Mouse (Mus musculus) urinary bladder, postnatal 25 days (tissue): ENCODE results near the gene Samd4b.

Source experiments
- DNase-seq: peaks from one replicate; pipeline ENCODE4 v3.0.0; 2022; ENCODE audit warnings: low spot score

The Samd4b gene

DNA sequence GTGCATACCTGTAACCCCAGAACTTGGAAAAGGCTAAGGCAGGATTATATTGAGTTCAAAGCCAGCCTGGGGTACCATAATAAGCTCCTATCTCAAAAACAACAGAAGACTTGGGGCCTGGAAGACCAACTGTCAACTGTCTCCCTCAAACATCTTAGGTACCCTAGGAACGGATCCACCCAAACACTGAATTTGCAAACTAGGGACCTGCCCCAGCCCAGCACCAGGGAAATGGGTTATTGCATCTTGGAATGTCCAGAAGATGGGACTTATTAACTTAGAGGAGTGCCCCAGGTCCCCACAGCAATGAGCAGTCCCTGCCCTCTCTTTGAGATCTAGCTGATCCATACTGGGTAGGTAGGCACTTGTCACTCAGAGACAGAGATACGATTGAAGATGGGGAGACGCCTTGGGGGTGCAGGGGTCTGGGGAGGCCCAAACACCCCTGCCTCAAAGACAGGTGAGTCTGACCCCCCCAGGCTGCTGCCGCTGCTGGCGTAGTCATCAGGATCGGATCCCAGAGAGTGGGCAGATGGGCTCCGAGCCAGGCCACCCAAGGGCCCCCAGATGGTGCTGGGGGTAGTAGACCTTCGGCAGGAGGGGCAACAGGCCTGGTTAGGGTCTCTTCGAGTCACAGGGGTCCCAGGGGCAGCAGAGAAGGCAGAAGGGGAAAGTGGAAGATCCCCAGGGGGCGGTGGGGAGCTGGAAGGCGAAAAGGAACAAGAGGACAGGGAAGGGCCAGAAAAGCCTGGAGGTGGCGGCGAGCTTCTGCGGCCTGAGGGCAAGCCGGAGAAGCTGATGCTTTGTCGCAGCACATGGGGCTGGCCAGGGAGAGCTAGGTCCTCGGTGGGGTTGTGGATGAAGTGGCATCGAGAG lies 220.5 kb downstream of the Samd4b start:
- DNase-seq: no peak

DNA sequence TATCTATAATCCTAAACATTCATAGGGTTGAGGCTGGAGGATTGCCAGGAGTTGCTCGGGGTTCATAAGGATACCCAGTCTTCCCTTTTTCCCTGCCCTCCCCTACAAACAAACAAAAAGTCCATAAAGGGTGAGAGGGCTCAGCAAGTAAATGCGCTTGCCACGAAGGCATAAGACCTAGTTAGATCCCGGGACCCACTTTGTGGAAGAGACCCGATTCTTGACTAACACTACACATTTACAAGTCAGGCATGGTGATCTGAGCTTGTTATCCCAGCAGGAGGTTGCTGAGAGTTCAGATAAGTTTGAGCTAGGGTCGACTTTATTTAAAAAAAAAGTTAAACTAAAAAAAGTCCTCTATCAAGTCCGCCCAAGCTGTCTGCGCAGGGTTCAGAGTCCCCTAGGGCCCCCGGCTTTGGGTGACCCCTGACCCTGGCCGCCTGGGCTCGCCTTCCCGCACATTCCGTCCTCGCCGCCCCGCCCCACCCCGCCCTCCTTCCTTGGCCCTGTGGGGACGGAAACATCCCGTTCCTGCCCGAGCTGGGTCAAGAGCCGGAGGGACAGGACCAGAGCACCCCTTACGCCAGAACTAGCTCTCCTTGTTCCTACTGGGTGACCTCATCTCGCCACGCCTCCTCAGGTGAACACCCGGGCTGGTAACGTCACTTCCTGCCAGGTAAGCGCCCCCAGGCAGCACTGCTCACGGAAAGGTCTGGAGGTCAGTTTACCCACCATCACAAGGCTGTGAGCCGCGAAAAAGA lies 221.8 kb downstream of the Samd4b start:
- peak; percentile 81 for DNase-seq

DNA sequence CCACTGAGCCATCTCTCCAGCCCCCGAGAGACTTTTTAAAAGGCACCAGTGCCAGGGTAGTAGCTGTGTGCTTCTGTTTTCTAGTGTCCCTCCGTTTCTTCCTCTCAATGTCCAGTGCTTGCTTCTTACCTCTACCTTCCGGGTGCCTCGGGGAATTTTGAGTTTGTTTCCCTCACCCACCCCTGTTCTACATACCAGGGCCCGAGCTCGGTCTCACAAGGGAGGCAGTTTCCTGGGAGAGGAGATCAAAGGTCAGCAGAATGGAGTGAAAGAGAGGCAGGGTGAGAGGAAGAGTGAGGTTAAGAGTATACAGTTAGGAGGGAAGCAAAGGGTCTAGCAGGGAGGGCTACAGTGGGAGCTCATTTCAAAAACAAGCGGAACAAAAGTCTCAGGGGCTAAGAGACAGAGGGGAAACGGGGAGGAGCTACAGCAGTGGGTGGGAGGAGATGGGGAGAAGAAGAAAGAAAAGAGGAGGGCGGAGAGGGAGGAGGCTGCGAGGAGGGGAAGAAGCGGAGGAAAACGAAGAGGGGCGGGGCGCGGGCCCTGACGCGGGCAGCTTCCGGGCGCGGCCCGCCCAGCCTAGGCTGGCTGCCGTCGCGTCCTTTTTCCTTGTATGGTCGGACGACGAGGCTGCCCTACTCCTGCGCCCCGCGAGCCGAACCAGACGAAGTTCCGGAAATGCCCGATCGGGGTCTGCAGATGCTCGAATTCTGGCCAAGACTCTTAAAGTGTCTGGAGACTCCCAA lies 222.6 kb downstream of the Samd4b start:
- peak; percentile 87 for DNase-seq

DNA sequence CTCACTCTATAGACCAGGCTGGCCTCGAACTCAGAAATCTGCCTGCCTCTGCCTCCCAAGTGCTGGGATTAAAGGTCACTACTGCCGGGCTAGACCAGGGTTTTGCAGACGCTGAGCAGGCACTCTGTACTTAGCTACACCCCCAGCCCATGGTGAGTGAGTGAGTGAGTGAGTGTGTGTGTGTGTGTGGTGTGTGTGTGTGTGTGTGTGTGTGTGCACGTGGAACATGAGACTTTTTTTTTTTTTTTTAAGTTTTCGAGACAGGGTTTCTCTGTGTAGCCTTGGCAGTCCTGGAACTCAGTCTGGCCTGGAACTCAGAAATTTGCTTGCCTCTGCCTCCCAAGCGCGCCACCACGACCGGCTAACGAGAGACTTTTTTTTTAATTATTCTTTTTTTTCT lies 223.3 kb downstream of the Samd4b start:
- no peak for DNase-seq

DNA sequence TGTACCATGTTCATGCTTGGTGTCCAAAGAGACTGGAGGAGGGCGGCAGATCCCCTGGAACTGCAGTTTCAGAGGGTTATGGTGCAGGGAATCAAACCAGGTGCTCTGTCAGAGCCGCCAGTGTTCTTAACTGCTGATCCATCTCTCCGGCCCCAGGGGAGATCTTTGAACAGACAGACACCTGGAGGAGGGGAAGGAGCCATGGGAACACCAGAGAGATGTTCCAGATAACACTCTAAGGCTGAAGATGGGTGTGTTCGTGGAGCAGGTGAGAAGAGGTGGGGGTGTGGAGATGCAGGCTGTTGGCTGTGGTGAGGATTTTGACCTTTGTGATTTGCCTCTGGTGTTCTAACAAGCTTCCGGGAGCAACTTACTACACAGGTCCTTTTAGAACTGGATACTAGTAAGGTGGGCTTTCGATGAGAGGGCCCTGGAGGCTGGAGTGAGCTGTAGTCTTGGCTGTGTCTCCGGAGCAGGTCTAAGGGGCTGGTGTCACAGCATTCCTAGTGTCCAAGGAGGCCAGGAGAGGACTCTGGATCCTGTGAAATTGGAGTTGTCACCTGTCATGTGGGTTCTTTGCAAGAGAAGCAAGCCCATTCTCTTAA lies 224.0 kb downstream of the Samd4b start:
- DNase-seq: no peak

DNA sequence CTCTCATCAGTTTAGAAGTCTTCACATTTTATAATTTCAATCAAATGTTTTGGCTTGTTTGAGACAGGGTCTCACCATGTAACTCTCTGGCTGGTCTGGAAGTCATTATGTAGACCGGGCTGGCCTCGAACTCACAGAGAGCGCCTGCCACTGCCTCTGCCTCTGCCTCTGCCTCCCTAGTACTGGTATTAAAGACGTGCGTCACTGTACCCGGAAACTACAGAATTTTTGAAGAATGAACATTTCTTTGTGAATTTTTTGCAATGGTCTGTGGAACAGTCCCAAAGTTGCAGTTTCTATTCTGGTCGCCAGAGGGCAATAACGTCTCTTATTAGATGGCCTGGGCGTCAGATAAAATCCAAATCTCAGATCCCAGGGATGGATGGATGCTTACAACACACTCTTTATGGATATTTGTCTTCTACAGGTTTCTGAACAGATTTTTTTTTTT lies 224.8 kb downstream of the Samd4b start:
- peak; percentile 67 for DNase-seq

DNA sequence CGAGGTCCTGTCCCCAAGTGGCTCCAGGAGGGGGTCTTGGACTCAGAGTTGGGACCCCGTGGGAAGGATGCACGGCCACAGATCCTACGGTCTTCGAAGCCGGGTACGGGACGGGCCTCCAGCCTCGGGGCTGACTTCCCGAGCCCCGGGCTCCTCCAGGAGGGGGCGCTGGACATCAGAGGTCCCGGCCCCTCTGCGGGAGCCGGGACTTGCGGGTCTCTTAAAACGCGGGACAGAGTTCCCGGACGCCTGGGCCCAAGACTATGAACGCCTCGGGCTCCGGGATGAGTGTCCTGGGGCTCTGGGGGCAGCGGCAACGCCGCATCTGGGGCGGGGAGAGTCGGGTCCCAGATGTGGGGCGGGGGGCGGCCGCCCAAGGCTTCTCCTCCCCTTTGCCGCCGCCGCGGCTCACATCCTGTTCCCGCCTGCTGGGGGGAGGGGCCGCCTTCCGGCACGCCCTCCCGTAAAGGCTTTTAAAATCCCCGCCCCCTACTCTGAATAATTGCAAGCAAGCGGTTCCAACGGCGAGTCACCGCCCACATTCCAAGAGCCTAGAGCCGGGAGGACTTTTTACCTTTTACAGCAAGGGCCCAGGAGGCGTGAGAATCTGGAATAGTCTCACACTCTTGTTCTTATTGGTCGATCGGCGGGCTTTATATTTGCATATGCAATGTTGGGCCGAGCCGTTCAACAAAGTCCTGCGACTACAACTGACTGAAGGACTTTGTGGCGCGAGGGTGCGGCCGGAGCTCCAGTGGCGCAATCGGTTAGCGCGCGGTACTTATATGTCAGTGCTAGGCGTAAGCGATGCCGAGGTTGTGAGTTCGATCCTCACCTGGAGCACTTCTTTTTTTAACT lies 225.5 kb downstream of the Samd4b start, which contains the start of gene Plekhg2:
Plekhg2 (minus strand) TSS at position 349 of the 858 bp plus-strand sequence.
- DNase-seq: peak; percentile 99

DNA sequence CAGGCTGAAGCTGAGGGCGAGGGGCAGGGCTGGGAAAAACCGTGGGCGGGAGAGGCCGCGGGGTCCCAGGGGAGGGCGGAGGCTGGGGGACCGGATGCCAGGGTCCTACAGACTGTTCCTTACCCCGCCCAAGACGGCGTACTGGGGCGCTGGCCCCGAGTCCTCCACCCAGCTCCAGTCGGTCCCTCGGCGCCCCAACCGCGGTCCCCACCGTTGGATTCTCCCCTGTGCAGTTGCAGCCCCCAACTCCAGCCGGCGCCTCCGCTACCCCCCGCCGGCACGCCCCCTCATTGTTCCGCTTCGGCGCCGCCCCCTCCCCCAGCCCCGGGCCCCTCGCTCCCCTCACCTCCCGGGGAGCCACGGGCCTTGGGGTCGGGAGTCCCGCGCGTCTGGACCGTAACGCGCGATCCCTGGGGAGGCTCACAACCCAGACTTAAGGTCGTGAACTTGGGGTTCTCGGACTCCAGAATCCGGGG lies 226.4 kb downstream of the Samd4b start:
- peak; percentile 47 for DNase-seq

DNA sequence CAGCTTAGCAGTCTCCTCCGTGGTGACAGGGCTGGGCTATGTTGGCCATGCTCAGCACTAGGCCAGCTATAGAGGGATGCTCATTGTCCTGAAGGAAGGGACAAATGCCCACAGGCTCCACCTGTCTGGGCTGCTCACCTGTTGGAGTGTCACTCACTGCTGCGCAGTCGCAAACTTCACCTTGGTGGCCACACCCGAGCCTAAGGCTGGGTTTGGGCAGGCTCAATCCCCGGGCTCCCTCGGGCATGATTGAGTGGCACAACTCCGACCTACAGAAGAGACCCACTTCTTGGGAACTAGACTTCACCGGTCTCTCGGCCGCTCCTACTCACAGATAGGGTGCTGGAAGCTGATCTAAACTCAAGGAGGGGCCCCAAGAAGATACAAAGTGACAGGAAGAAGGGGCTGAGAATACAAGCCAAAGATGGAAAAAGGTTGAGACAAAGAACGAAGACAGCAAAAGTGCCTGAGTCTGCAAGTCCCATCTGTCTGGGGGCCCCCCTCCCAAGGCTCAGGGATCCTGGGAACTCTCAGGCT lies 226.9 kb downstream of the Samd4b start:
- peak; percentile 50 for DNase-seq

DNA sequence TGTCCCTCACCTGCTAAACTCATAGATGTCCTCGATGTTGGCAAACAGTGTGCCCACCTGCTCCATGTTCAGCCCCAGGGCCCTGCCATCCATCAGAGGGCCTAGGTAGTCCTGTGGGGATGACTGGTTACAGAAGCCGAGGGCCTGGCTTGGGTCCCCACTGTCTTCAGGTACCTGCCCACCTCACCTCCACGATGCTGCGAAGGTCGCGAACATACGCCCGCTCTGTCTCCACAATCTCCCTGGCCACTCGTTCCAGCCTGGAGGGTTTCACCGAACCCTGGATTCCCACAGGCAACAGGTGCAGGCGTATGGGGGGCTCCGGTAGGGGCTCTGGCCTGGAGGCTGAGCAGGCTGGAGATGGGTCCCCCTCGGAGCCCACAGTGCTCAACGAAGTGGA lies 227.9 kb downstream of the Samd4b start:
- DNase-seq: no peak

DNA sequence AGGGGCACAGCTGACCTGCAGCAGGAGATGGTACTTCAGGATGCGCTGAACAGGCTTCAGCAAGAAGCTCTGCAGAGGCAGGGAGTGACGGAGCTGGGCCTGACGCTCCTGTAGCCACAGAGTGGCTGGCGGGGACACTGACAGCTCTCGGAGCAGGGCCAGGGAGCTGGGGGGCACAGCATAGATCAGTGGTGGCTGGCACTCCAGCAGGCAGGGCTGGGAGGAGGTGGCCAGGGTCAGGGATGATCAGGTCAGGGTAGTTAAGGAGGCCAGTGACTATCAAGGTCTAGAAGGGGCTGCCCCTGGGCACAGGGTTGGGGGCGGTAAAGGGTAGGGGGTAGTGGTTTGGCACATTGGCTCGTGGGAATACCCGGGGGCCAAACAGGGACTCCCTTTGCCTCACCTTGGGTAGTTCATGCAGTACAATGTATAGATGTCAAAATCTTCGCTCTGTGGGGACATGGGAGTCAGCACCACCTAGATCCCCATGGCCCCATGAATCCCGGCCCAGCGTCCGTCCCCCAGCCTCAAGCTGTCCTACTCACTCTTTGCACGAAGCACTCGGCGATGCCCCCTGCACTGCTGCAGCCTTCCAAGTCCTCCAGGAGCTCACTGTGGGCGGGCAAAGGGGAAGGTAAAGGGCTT lies 229.5 kb downstream of the Samd4b start:
- DNase-seq: no peak

DNA sequence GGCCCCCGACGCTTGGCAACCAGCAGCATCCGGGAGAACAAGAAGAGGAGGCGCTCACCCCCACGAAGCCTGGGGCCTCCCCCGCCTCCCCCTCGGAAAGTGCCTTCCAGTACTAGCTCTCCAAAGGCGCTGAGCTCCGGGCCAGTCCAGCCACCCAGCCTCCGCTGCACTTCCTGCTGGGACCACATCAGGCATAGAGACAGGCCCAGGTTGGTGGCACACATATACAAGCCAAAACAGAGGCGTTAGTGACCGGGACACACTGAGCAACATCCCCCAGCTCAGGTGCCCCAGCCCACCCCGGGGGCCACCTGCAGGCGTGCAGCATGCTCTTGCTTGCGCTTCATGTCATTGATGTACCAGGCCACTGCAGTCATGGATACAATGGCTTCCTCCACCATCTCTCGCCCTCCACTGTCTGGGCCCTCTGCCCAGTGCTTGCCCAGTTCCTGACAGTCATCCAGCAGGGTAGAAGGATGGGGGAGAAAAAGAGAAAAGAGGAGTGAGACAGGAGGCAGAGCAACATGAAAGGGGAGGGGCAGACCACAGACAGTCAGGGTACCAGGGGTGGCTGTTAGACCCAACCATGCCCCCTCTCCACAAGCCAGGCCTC lies 230.2 kb downstream of the Samd4b start:
- no peak for DNase-seq

DNA sequence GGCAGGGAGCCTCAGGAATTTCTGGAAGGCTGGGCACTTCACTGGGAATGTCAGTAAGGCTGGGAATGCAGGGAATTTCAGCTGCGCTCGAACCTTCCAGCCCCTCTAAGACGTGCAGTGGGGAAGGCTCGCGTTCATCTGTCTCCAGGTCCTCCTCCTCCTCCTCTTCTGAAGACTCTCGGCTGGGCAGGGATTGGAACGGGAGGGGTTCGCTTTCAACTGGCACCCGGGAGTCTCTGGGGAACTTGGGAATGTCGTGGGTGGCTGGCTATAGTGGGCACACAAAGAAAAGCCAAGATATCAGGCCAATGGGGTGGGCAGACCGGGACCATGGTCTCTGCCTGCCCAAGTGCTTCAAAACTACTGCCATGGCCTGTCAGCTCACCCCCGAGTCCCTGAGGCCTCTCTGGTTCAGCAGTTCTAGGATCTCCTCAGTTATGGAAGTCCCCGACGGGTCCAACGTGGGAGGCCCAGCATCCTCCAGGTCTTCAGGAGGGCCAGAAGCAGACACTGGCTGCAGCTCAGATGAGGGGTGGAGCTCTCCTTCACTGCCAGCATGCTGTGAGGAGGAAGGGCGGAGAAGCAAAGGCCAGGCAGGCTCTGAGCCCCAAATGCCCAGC lies 235.4 kb downstream of the Samd4b start:
- DNase-seq: no peak

DNA sequence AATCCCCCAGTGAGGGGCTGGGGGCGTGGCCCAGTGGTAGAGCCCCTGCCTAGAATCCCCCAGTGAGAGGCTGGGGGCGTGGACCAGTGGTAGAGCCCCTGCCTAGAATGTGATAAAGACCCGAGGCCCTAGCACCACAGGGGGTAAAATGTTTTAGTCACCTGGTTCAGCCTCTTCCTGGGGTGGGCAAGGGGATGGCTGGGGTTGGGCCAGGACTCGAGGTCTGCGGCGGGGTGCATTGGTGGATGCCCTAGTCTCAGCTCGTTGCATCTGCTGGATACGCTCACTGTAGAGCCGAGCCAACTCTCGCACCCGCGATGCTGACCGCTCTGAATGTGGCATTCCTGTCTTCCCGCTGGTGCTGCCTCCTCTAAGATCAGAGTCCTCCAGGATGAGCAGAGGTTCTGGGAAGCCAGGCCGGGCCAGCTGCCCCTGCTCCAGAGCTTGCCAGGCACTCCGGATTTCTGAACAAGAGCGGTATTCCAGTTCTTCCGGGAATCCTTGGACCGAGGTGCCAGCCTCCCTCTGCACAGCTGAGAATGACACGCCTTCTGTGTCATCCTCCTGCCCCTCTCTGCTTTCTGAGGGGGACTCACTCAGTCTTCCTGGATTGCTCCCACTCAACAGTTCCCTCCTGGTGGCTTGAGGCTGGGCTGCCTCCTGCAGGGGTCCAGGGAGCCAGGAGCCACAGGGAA lies 236.2 kb downstream of the Samd4b start:
- DNase-seq: no peak

DNA sequence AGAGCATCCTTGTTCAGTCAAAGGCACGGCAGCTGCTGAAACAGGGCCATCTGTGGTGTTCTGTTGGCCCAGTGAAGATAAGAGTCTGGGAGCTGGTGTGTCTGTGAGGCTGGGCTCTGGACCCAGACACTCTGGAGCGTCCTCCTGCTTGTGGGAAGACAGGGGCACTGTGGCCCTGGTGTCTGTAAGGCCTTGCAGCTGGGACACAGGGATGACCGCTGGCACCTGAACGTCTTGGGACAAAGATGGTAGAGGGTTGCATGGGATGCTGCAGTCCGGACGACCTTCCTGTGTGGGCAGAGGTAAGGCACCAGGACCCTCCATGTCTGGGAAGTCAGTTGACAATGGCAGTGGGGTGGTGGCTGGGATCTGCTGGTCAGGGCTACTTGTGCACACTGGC lies 237.7 kb downstream of the Samd4b start:
- DNase-seq: no peak

DNA sequence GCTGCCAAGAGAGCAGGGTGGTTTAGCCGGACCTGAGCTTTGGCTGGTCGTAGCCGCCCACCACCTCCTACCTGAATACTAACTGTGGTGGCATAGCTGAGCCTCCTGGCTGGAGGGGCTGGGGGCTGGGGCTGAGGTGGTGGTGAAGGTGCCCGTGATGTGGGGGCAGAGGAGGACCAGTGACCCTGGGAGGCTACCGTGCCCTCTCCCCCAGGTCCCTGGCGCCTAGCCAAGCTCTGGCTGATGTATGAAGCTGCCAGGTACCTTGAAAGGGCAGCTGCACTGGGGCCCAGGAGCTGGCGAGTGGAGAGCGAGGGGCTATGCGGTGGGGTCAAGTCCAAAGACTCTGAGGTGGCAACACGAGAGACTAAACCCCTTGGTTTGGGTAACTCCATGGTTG lies 238.1 kb downstream of the Samd4b start:
- no peak for DNase-seq

DNA sequence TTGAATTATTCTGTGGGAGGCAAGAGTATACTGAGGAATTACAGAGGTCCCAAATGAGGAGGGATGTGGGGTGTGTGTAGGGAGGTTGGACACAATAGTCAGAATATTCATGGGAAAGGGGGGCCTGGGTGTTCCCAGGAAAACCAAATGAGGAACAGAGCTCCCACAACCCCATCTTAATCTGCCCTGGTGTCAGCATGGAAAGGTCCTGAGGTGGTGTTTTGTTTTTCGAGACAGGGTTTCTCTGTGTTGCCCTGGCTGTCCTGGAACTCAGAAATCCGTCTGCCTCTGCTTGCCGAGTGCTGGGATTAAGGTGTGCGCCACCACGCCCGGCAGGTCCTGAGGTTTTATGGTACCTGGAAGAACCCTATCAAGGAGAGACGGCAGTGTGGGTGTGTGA lies 239.5 kb downstream of the Samd4b start:
- DNase-seq: no peak

DNA sequence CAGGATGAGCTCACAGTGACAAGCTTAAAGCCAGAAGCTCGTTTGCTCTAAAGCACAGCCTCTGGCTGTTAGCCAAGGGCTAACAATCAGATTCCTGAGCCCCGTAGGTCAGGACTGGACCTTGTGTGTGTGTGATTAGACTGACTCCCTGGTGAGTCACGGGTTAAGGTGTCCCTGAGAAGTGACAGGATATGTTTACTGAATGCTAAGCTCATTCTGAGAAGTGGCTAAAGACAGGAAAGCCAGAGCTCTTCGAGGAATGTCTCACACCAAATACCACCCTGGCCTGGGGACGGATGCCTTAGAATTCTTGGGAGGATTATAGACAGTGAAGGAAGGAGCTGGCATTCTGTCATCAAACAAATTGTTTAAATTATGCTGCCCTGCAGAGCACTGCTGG lies 240.0 kb downstream of the Samd4b start:
- no peak for DNase-seq

DNA sequence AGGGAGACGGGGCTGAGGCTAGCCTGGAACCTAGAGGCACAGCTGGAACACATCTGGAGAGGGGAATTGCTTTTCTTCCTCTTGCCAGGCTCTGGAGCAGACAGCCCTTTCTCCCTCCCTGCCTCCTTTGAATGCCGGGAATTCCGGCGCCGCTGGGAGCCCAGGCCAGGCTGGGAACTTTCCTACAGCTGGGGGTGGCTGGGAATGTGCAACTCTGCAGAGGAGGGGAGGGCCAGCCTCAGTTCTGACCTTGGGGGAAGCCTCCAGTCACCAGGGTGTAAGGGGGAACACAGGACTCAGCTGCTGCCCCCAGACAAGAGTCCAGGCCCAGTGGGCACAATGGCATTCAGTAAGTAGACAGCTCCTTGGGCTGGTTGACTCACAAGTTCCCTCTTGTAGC lies 241.0 kb downstream of the Samd4b start:
- DNase-seq: no peak
